Mouse (Mus musculus) adrenal gland, adult (tissue): ENCODE measurements around the gene Malsu1.

Experiments
- DNase-seq, 2 experiments: peaks; one replicate each; pipeline ENCODE4 v3.0.0; 2022 to 2023; ENCODE audit warnings: low spot score in 1 of 2; ENCODE audit not compliant: inconsistent age in 2 of 2

The Malsu1 gene

DNA sequence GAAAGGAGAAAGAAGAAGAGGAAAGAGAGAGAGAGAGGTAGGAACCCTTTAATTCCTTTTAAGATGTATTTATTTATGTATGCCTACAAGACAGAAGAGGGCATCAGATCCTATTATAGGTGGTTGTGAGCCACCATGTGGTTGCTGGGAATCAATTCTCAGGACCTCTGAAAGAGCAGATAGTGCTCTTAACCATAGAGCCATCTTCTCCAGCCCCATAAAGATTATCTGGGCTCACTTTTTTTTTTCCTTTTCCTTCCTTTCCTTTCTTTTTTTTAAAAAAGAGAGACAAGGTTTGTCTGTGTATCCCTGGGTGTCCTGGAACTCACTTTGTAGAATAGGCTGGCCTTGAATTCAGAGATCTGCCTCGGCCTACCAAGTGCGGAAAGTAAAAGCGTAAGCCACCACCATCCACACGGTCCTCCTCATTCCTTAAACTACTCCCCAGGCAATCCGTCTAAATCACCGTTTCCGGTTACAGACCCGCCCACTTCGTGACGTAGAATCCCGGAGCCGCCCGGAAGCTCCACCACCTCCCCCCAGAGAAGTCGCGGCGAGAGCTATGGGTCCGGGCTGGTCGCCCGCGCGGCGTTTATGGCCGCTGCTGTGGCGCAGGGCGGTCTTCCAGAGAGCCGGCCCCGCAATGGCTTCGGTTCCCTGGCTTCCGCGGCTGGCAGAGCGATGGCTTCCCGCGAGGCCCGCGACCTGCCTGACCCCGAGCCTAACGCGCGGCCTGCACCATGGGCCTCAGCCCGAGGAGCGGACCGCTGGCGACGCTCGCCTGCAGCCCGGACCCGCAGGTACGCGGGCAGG lies at the start of gene Malsu1:
TSS of gene Malsu1 (plus strand) at position 492 of the 813 bp plus-strand sequence.
- DNase-seq: peak; percentile 95 to 99

DNA sequence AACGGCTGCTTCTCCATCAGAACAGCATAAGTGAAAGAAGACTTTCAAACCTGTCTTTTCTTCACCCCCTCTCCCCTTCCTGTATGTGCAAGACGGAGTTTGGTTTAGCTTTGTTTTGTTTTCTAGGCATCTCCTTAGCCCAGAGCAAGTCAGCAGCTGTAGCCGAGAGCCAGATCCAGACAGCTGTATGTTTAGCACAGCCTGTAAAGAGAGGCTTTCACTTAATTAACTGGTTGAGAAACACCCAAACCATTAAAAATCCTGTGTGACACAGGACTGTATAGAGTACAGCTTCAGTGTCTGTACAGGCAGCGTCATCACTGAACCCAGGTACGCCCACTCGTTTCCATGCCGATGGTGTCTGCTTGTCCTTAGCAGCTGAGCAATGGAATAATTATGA lies 48.3 kb upstream of the Malsu1 start:
- DNase-seq: no peak

DNA sequence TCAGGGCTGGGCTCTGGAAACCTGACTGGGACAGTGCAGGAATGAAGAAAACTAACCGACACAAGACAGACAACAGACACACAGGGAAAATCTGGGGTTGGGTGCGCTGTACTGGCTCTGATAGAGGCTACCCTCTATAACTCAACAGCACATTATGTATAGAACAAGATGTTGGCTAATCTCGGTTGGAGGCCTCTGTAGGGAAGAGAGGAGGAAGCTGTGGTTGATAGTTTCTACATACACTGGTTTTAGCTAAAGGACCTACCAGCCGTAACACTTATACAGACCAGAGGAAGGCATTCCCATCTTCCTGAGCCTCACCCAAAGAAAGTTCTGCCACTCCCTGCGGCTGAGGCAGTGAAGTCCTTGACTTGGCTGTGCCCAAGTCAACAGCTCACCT lies 47.1 kb upstream of the Malsu1 start:
- DNase-seq: no peak

DNA sequence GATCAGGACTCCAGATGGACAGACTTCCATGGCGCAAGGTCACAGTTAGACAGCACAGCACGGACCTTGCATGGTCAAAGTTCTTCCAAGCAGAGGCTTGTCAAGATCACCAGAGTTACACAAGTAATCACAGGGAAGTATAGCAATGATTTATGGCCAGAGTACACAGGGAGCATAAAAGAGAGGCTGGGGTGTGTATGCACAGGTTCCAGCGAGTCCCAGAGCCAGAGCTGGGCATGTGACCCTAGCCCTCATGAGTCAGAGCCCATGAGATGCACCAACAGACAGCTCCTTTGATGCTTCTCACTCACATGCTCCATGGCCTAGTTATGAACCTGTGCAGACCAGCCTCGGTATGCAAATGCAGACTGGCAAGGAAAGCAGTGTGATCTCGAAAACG lies 45.6 kb upstream of the Malsu1 start:
- no peak for DNase-seq

DNA sequence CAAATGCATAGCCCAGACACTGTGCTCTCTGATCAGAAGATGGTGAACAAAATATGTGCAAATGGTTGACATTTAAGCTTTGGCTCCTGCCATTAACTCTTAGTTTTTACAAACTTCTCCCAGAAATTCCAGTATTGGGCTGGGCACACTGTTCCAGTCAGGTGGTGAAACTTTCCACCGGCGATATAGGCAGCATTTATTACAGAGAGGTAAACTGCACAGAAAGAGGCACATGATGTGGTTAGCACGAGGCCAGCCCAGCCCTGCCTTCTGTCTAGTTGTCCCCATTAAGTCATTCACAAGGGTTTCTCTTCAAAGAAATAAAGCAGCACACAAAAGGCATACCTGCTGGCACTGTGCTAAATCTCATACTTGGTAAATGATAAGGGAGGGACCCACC lies 44.9 kb upstream of the Malsu1 start:
- no peak for DNase-seq

DNA sequence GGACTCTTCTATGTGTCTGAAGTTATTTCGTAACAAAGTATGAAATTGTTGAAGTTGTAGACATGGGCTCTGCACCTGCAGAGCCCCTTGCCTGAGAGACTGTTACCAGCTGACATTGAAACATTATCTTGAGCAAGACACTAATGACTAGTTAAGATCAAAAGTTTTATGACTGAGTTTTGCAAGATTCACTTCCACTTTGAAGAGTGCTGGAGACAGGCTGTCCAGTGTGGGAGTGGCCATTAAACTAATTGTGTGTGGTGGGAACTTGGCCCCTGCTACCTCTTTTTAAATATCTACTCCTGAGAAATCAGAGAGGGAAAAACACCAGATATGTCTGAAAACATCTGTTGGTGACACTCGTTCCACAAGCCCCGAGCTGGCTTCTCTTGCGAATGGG lies 42.4 kb upstream of the Malsu1 start:
- DNase-seq: no peak

DNA sequence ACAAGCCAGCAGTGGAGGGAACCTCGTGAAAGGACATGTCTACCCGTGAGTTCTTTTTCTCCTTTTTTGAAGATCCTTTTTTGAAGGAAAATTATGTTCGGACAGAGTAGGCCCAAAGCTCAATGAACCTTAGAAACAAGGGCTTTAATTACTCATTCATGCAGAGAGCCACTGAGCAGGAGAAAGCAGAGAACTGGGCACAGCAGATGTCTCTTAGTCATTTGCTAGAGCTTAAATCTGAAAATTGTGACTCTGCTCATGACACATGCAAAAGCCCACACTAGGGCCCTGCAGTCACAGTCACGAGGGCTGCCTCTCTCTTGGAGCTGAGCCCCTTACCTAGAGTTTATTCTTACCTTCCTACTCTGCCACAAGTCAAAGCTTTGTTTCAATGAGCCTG lies 40.8 kb upstream of the Malsu1 start:
- DNase-seq: no peak

DNA sequence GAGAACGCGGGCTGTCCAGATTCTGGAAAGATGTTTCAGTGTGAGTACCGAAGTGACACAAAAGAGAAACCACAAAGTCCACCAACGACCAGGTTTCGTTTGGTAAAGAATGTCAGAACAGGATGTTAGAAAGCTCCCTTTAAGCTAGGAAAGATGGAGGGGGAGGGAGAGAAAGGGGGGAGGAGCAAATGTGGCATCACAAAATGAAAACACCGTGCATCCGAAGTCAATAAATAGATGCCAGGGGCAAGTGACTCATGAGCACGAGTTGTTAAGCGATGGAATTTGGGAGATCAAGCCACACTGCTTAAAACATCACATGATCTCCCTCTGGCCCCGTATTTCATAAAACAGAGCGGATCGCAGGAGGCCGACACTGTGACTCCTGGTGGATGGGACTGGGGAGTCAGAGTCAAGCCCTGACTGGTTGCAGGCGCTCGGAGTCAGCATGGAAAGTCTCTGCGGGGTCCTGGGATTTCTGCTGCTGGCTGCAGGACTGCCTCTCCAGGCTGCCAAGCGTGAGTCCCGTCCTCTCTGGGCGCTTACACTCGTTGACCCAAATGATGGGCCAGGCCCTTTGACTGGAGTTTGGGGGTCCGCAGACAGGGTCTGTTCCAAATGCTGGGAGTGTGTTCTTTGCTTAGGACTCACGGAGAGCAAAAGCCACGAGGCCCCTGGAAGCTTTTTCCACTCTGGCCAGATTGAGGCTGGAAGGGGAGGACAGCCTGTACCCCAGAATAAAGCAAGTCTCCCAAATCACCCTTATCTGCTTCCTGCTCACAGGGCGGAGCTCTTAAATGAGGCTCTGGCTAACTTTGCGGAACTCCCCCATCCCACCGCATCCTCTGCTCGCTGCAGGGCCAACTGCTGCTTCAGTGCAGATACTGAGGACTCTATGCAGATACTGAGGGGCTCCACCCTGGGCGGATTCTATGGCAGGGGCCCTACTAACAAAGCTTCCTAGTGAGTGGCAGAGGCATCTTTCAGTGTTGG lies 37.0 kb upstream of the Malsu1 start, which contains the start of gene Gpnmb:
TSS of gene Gpnmb (plus strand) at position 272 of the 993 bp plus-strand sequence.
- peak in 1 of 2 experiments; percentile 30 for DNase-seq

DNA sequence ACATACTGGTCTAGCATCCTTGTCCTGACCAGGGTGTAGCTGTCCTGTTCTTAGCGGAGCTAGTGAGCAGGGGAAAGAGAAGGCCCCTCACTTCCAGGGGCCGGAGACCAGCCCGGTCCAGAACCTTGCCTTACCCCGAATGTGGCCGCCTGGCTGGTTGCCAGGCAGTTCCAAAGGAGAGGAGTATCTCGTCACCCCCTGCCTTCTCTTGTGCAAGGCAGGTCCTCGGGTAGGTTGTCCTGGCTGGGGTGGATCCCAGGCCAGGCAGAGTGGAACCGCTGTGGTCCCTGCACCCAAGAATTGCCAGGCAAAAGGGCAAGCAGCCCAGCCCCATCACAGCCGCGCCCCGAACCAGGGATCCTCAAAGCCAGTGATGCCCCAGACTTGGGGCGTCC lies 36.3 kb upstream of the Malsu1 start:
- DNase-seq: no peak

DNA sequence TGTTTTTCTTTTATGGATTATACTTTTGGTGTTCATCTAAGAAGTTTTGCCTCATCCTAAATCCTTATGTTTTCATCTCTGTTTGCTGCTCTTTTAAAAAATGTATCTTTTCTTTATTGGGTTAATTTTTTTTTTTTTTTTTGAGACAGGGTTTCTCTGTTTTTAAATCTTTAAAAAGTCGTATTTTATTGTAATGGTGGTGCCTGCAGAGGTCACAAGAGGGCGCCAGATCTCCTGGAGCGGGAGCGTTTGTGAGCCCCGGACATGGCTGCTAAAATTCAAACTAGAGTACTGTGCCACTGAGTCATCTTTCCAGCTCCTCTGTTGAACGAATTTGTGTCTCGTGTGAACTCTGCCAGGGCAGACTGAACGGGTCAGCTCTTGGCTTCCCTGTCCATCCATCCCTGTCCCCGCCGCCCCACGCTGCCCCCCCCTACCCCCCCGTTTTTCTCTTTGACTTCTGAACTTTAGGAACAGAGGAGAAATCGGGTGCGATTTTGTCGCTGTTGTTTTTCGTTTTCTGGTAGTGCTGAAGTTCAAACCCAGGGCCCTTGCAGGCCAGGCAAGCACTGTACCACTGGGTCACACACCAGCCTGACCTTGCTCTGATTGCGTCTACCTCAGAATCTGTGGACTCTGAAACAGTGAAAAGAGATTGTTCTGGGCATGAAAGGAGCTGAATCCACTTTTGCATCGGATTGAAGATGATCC lies 34.0 kb upstream of the Malsu1 start:
- peak; percentile 59 to 81 for DNase-seq

DNA sequence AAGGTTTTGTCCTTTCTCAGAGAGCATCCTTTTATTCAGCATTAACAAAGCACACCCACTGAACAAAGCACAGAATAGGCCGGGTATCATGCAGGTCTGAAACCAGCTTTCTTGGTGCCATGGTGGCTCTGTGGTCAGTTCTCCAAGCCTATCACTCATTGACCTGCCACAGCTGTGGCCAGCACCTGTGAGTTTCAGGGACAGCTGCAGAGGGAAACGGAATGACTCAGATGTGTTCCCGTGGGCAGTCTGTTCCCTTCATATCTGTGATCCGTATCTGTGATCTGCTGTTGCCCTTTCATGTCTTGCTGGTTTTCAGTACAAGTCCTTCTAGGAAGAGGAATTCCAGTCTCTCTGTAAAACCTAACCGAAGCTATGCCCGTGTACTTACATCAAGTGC lies 27.1 kb upstream of the Malsu1 start:
- peak in 1 of 2 experiments; percentile 31 for DNase-seq

DNA sequence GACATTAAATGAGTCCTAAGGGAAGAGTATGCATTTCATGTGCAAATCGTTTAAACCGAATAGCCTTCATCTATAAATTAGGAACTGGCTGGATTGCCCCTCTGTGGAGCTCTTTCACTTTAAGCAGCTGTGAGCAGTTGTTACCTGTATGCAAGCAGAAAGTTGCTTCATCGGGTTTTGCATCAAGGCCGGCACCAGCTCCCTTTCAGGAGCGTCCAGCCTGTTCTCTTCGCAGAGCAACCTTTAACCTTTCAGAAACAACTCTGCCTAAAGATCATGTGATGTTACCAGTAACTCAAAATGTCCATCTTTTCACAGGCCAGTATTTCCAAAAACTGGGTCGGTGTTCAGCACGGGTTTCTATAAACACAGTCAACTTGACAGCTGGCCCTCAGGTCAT lies 26.6 kb upstream of the Malsu1 start:
- no peak for DNase-seq

DNA sequence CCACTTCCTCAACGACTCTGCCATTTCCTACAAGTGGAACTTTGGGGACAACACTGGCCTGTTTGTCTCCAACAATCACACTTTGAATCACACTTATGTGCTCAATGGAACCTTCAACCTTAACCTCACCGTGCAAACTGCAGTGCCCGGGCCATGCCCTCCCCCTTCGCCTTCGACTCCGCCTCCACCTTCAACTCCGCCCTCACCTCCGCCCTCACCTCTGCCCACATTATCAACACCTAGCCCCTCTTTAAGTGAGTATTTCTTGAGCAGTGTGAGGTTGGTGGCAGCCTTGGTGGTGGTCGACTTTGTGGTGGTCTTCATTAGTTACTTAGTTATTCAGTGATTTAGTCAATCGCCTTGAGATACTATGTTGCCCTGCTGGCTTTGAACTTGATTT lies 25.7 kb upstream of the Malsu1 start:
- DNase-seq: no peak

DNA sequence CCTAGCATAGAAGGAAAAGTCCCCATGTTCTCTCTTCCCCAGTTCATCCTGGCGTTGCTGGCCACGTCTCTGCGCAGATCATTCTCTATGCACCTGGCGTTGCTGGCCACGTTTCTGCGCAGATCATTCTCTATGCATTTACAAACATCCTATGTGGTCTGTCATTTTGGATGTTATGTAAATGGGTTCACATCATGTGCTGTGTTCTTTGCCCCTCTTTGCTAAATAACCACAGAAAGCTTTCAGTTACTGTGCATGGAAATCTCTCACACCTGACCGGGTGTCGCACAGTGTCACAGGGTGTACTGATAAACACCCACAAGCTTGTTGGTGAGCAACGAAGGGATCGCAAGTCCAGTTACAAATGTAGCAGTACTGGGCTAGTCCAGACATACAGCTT lies 25.2 kb upstream of the Malsu1 start:
- no peak for DNase-seq

DNA sequence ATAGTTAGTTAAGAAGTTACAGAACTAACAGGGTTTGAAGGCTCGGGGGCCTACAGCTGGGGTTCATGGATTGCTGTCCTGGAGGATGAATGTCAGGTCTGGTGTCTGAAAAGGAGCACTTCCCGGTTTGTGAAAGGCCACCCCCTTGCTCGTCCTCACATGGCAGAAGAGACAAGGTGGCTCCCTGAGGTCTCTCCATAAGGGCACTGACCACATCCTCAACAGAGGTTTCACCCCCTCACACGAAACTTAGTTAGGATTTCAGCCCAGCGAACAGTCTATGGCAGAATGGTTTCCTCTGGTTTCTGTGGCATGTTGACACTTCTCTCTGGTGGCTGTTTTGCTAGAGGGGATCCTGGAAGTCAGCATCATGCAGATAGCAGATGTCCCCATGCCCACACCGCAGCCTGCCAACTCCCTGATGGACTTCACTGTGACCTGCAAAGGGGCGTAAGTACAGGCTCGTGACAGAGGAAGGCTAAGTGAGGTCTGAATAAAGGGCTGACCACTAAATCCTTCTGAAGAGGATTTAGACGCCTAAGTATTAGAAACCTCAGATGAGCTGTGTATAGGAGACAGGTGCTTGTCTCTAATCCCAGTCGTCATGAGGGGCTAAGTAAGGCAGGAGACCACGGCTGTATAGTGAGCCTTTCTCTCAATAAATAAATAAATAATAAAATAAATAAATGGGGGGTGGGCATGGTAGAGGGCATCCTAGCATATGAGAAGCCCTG lies 22.8 kb upstream of the Malsu1 start:
- DNase-seq: no peak

DNA sequence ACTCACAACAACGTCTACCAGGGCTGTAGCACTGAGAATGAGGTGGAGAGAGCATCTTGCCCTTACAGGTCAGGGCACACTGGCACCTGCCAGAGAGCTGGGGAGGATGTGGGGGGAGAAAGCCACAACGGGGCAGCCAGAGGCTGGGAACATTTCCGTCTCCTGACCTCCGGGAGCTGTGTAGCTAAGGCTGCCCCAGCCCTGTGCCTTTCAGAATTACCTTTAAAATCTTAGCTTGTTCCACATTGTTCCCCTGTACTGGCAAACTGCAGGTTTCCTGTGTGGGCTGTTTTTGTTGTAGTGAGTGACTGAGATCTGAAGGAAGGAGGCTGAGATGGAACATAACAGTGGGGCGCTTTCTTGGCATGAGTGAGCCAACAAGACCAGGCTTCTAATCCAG lies 21.4 kb upstream of the Malsu1 start:
- no peak for DNase-seq

DNA sequence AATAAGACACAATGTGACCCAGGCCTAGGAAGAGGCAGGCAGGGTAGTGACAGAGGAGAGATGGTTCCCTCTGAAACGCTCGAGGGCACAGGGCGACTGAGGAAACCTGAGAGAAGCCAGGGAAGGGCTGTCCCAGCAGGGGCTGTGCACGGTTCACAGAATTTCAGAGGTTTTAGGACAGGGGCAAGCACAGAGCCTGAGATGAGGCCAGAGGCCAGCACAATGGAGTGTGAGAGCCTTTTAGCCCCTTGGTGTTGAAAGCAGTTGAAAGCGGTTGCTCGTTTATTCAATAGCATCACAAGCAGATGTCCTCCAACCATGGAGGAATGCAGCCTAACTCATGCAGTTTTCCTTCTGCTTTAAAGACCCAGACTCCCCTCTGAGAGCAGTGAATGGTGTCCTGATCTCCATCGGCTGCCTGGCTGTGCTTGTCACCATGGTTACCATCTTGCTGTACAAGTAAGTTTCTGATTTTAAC lies 18.3 kb upstream of the Malsu1 start:
- no peak for DNase-seq

DNA sequence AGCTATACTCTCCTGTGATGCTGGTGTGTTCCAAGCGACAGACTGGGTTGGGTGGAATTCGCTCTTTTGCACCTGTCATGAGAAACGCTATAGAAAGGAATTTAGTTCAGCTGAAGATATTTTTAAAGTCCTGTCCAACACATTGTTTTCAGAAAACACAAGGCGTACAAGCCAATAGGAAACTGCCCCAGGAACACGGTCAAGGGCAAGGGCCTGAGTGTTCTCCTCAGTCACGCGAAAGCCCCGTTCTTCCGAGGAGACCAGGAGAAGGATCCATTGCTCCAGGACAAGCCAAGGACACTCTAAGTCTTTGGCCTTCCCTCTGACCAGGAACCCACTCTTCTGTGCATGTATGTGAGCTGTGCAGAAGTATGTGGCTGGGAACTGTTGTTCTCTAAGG lies 17.6 kb upstream of the Malsu1 start:
- DNase-seq: no peak

DNA sequence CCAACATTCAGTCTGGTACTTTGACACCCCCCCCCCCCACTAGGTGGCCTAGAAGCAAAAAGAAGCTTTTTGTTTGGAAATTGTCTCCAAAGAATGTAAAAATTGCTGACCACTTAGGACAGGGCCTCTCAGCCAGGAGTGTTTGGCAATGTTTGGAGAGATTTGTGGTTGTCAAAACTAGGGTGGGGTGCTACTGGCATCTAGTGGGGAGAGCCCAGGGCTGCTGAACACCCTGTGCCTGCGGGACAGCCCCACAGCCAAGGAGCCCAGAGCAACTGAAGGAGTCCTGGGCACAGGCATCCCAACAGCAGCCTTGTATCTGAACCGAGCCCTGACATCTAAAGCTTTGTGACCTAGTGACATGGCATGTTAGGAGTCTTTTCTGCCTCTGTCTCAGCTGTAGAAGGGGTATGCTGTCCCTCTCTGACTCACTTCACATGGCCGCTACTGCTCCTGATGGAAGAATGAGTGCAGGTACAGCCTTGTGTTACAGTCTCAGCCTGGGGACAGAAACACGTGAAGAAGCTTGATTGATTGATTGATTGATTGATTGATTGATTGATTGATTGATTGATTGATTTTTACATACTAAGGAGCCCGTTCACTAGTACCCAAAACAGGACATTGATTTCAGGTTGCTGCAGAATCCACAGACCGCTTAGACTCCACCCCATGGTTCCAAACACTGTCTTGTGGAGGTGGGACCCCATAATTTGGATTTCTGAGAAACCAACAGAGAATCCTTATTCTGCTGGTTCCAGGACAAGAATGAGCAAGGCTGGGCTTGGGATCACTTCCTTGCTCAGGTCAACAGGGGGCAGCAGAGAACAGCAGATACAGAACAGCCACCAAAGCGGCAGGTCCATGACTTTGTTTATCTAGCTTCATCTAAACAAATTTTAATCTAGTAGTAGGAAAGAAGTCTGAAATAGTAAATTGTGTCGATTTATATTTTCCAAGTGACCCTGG lies 16.3 kb upstream of the Malsu1 start:
- peak; percentile 67 to 91 for DNase-seq
